Mouse (Mus musculus) cerebellum, adult 2 months (tissue): Measurements from ENCODE around the gene Nxpe5.

Experiments
- CTCF ChIP-seq: fragments of 200-500 bp; IDR thresholded peaks from 2 replicates; pipeline ENCODE4 v1.5.1; 2011; ENCODE audit warnings: low read depth, mild to moderate bottlenecking, control low read depth, low read length, moderate library complexity, borderline replicate concordance; ENCODE audit not compliant: insufficient read depth
- POLR2A ChIP-seq: fragments of 200-500 bp; IDR thresholded peaks from 2 replicates; pipeline ENCODE4 v1.6.1; 2011; ENCODE audit warnings: low read length, control low read depth, borderline replicate concordance; ENCODE audit not compliant: insufficient read depth

- TF ChIP-seq CTCF (no peak), POLR2A (no peak)
Measured at GRCm38 (mm10) chr5:138223287-138223686, 2.4 kb upstream of the Nxpe5 start.
